Mouse (Mus musculus): ENCODE measurements at regions not wholly inside any gene's neighbourhood (a gene's known extent, or its start where the extent isn't known, plus 50 kb on each side); places are given as distances from the start of the nearest gene placed in this dataset.

DNA sequence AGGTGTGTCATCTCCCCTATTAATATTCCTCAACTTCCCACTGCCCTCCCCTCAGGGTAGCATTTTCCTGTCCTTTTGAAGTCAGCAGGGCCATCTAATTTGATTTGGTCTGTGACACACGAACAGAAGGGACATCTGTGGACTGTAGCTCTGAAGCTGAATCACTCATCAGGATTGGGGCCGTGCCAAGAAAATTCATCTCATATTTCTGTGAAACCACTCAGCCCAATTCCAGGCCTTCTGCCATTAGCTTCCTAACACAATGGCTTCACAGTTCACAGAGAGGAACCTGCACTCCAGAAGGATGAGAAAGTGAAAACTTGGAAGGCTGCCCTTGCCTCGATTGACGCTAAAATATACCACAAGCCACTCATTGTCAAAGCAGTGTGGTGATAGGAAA is 86.1 kb downstream of the Abhd5 start:
- Histone ChIP-seq H3K27ac (ENCODE audit: control insufficient read depth, insufficient read depth, low read depth, low read length) (no peak overlapping the region), H3K4me1 (ENCODE audit: control insufficient read depth, insufficient read depth, low read length) (peaks cover 3% of the 10 kb centered on the region; the same call in 1 of the 2 replicates), H3K4me3 (ENCODE audit: control insufficient read depth, low read depth, low read length) (no peak overlapping the region), H3K36me3 (ENCODE audit: control insufficient read depth, insufficient read depth, low read length) (no peaks in the 10 kb centered on the region), H3K27me3 (ENCODE audit: control insufficient read depth, insufficient read depth, low read length) (no peaks in the 10 kb centered on the region)
- no peak for TF ChIP-seq CTCF (IDR thresholded peaks at IDR 0.05; ENCODE audit: control insufficient read depth, insufficient read depth, insufficient replicate concordance, low read depth, low read length)
- no peak for TF ChIP-seq POLR2A (IDR thresholded peaks at IDR 0.05; ENCODE audit: control insufficient read depth, low read depth, low read length)

DNA sequence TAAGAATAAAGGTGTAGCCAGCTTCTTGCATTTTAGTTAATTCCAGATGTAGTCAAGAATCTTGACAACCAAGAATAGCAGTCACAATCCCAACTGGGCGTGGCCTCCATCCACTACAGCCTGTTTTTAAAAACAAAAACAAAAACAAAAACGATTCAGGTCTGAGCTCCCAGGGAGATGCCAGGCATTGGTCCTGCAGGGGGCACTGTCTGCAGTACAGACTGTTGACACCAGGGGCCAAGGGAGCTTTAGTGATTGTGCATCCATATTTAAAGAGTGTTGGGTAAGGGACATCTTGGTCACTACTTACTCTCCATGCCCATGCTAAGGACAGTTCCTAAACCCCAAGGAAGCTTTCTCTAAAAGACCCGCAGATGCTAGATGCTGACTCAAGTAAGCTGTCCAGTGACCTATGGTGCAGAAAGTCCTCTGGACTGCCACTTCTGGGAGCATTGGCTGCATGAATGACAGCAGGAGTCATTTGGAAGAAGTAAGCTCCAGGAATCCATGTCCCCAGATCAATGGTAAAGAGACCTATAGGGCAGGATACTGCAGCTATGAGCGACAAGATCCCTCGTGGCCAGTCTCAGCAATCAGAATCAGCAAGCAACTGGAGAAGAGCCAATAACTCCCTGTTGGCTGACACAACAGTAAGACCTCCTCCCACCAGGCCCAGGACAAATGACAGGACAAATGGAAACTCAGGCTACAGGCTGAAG is 95.1 kb downstream of the Abhd5 start:
- Histone ChIP-seq H3K4me1 (ENCODE audit: control insufficient read depth, insufficient read depth, low read length) (no peaks in the 10 kb centered on the region), H3K4me3 (ENCODE audit: control insufficient read depth, low read depth, low read length) (no peak overlapping the region), H3K27ac (ENCODE audit: control insufficient read depth, insufficient read depth, low read depth, low read length) (no peak overlapping the region), H3K36me3 (ENCODE audit: control insufficient read depth, insufficient read depth, low read length) (no peaks in the 10 kb centered on the region), H3K27me3 (ENCODE audit: control insufficient read depth, insufficient read depth, low read length) (no peaks in the 10 kb centered on the region)
- TF ChIP-seq POLR2A (IDR thresholded peaks at IDR 0.05; ENCODE audit: control insufficient read depth, low read depth, low read length) (no peak), CTCF (IDR thresholded peaks at IDR 0.05; ENCODE audit: control insufficient read depth, insufficient read depth, insufficient replicate concordance, low read depth, low read length) (peak; percentile 18; the same call in 1 of the 2 replicates)

DNA sequence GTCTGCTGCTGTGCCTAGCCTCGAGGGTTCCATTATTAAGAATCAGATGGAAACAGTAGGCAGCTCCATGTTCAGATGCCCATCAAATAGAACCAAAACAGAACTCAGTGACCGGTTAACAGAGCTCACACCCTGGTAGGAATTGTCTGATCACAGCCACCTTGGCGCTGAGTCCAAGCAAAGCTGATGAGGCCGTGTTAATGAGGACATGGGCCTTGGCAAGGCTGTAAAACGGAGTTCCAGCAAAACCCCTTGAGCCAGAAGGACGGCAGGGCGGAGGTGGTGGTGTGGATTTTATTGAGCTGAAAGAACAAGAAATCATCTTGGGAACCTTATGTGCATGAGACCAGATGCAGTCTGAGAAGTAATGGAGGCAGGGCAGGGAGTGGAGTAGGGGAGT is 96.2 kb downstream of the Abhd5 start:
- no peak for TF ChIP-seq CTCF (IDR thresholded peaks at IDR 0.05; ENCODE audit: control insufficient read depth, insufficient read depth, insufficient replicate concordance, low read depth, low read length)
- no peak for TF ChIP-seq POLR2A (IDR thresholded peaks at IDR 0.05; ENCODE audit: control insufficient read depth, low read depth, low read length)
- Histone ChIP-seq H3K4me1 (ENCODE audit: control insufficient read depth, insufficient read depth, low read length) (no peaks in the 10 kb centered on the region), H3K36me3 (ENCODE audit: control insufficient read depth, insufficient read depth, low read length) (no peaks in the 10 kb centered on the region)

DNA sequence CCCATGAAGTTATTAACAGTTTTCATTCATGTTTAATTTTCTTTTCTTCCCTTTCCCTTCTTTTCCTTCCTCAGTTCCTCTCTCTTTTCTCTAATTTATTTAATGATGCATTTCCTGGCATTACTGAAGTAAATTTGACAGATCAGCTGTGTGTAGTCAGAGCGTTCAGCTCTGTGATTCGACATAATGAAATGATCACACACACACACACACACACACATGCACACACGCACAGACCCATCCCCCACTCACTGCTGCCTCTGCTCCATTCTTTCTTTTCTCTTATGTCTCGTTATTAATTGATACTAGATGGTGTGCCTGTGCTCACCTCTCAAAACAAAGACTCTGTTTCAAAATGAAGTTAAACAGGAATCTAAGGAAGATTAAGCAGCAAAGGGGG is 96.9 kb downstream of the Abhd5 start:
- Histone ChIP-seq H3K4me1 (ENCODE audit: control insufficient read depth, insufficient read depth, low read length) (no peaks in the 10 kb centered on the region), H3K36me3 (ENCODE audit: control insufficient read depth, insufficient read depth, low read length) (no peaks in the 10 kb centered on the region), H3K27ac (ENCODE audit: control insufficient read depth, insufficient read depth, low read depth, low read length) (no peak overlapping the region), H3K4me3 (ENCODE audit: control insufficient read depth, low read depth, low read length) (no peak overlapping the region), H3K27me3 (ENCODE audit: control insufficient read depth, insufficient read depth, low read length) (no peaks in the 10 kb centered on the region)
- TF ChIP-seq CTCF (IDR thresholded peaks at IDR 0.05; ENCODE audit: control insufficient read depth, insufficient read depth, insufficient replicate concordance, low read depth, low read length) (no peak), POLR2A (IDR thresholded peaks at IDR 0.05; ENCODE audit: control insufficient read depth, low read depth, low read length) (no peak)

More for the DNA sequence above, 96.2 kb downstream of the Abhd5 start:
- H3K4me3 ChIP-seq (ENCODE audit: control insufficient read depth, low read depth, low read length), result no peak overlapping the region
- no peak overlapping the region for H3K27ac ChIP-seq (ENCODE audit: control insufficient read depth, insufficient read depth, low read depth, low read length)
- no peaks in the 10 kb centered on the region for H3K27me3 ChIP-seq (ENCODE audit: control insufficient read depth, insufficient read depth, low read length)

DNA sequence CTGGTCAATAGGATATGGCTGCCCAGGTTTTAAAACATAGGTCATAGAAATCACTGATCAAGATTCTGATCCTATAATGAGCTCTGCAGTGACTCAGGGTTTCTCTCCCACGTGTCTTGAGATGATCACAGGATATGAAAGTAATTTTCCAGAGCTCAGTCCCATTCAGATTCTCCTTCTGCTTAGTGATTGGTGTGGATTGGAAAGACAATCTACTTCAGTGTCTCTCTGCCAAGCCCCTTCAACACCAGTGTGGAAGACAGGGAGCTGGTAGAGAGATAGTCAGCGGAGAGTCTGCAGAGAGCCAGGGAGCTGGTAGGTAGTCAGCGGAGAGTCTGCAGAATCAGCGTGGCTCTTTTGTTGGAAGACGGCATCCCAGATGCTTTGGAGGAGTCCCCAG is 99.1 kb downstream of the Abhd5 start:
- H3K4me1 ChIP-seq (ENCODE audit: control insufficient read depth, insufficient read depth, low read length), result no peaks in the 10 kb centered on the region
- no peak overlapping the region for H3K27ac ChIP-seq (ENCODE audit: control insufficient read depth, insufficient read depth, low read depth, low read length)

DNA sequence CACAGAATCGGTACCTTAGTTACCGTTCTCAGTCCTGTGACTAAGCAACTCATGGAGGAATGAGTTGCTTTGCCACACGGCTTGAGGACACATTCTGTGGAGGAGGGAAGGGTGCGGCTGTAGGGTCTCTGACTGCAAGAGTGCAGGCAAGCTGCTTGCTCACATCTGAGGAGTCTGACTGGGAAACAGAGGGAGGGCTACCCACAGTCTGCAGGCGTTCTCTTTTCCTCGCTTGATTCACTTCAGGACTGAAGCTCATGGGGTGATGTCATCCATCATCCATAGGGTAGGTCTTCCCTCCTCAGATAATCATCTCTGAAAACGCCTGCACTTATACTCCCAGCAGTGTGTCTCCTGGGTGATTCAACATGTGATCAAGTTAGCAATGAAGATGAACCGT is 103.9 kb downstream of the Abhd5 start:
- Histone ChIP-seq H3K27ac (ENCODE audit: control insufficient read depth, insufficient read depth, low read depth, low read length) (no peak overlapping the region), H3K27me3 (ENCODE audit: control insufficient read depth, insufficient read depth, low read length) (no peaks in the 10 kb centered on the region), H3K4me3 (ENCODE audit: control insufficient read depth, low read depth, low read length) (no peak overlapping the region), H3K4me1 (ENCODE audit: control insufficient read depth, insufficient read depth, low read length) (no peaks in the 10 kb centered on the region), H3K36me3 (ENCODE audit: control insufficient read depth, insufficient read depth, low read length) (no peaks in the 10 kb centered on the region)
- TF ChIP-seq CTCF (IDR thresholded peaks at IDR 0.05; ENCODE audit: control insufficient read depth, insufficient read depth, insufficient replicate concordance, low read depth, low read length) (no peak), POLR2A (IDR thresholded peaks at IDR 0.05; ENCODE audit: control insufficient read depth, low read depth, low read length) (no peak)

More for the DNA sequence above, 99.1 kb downstream of the Abhd5 start:
- no peaks in the 10 kb centered on the region for H3K27me3 ChIP-seq (ENCODE audit: control insufficient read depth, insufficient read depth, low read length)
- no peak for TF ChIP-seq POLR2A (IDR thresholded peaks at IDR 0.05; ENCODE audit: control insufficient read depth, low read depth, low read length)
- no peak for TF ChIP-seq CTCF (IDR thresholded peaks at IDR 0.05; ENCODE audit: control insufficient read depth, insufficient read depth, insufficient replicate concordance, low read depth, low read length)
- H3K4me3 ChIP-seq (ENCODE audit: control insufficient read depth, low read depth, low read length), result no peak overlapping the region
- no peaks in the 10 kb centered on the region for H3K36me3 ChIP-seq (ENCODE audit: control insufficient read depth, insufficient read depth, low read length)

DNA sequence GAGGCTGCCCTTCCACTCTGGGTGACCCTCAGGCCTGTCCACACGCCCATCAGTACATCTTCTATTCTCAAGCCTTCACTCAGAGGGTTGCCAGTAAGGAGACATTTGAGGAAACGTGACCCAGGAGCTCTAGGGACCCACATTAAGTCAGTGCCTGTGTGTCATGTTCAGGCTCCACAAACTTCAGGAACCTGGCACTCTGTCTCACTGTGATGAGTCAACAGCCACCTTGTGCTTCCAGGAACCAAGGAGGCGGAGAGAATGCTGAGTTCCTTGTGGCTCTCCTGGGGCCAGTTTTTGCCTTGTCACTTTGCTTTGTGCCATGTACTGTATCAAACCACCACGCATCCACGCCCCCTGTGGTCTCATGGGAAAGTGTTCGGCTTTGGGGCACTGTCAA is 104.4 kb downstream of the Abhd5 start:
- Histone ChIP-seq H3K27ac (ENCODE audit: control insufficient read depth, insufficient read depth, low read depth, low read length) (no peak overlapping the region), H3K4me3 (ENCODE audit: control insufficient read depth, low read depth, low read length) (no peak overlapping the region), H3K27me3 (ENCODE audit: control insufficient read depth, insufficient read depth, low read length) (no peaks in the 10 kb centered on the region), H3K36me3 (ENCODE audit: control insufficient read depth, insufficient read depth, low read length) (no peaks in the 10 kb centered on the region), H3K4me1 (ENCODE audit: control insufficient read depth, insufficient read depth, low read length) (no peaks in the 10 kb centered on the region)
- TF ChIP-seq POLR2A (IDR thresholded peaks at IDR 0.05; ENCODE audit: control insufficient read depth, low read depth, low read length) (no peak), CTCF (IDR thresholded peaks at IDR 0.05; ENCODE audit: control insufficient read depth, insufficient read depth, insufficient replicate concordance, low read depth, low read length) (no peak)

Data from testis, adult 2 months (tissue).